Mouse (Mus musculus): ENCODE results near the gene Gnao1.

The Gnao1 gene

GRCm38 (mm10) chr8:93809686-93810027 is at the start of gene Gnao1:
Gene Gnao1 (plus strand): TSS chr8:93809966.
- no peak for DNase-seq (ENCODE audit: low spot score in 2 of 2)

GRCm38 (mm10) chr8:93777605-93778004 is 32.2 kb upstream of the Gnao1 start:
- DNase-seq (ENCODE audit: low spot score in 2 of 2) = no peak

- no peak for DNase-seq (ENCODE audit: low spot score in 2 of 2)
These were observed 540 bp upstream of the Gnao1 start for GRCm38 (mm10) chr8:93809226-93809625.

- DNase-seq (ENCODE audit: low spot score in 2 of 2) = peak; percentile 62 to 68
These were observed 477 bp downstream of the Gnao1 start for GRCm38 (mm10) chr8:93810028-93810858.

GRCm38 (mm10) chr8:93810859-93811602 is 1.3 kb downstream of the Gnao1 start:
- peak in 1 of 2 experiments; percentile 13 for DNase-seq (ENCODE audit: low spot score in 2 of 2)

GRCm38 (mm10) chr8:93811719-93812475 is 2.1 kb downstream of the Gnao1 start:
- DNase-seq (ENCODE audit: low spot score in 2 of 2) = no peak

- no peak for DNase-seq (ENCODE audit: low spot score in 2 of 2)
These were observed 3.0 kb downstream of the Gnao1 start for GRCm38 (mm10) chr8:93812566-93813404.

GRCm38 (mm10) chr8:93813405-93813761 is 3.6 kb downstream of the Gnao1 start:
- peak; percentile 63 to 76 for DNase-seq (ENCODE audit: low spot score in 2 of 2)

- no peak for DNase-seq (ENCODE audit: low spot score in 2 of 2)
These were observed 4.5 kb downstream of the Gnao1 start for GRCm38 (mm10) chr8:93814266-93814665.

- no peak for DNase-seq (ENCODE audit: low spot score in 2 of 2)
These were observed 6.5 kb downstream of the Gnao1 start for GRCm38 (mm10) chr8:93816226-93816625.

GRCm38 (mm10) chr8:93817366-93817765 is 7.6 kb downstream of the Gnao1 start:
- no peak for DNase-seq (ENCODE audit: low spot score in 2 of 2)

- DNase-seq (ENCODE audit: low spot score in 2 of 2) = no peak
These were observed 10.2 kb downstream of the Gnao1 start for GRCm38 (mm10) chr8:93819929-93820328.

GRCm38 (mm10) chr8:93821327-93821726 is 11.6 kb downstream of the Gnao1 start:
- DNase-seq (ENCODE audit: low spot score in 2 of 2) = no peak

GRCm38 (mm10) chr8:93825317-93825716 is 15.6 kb downstream of the Gnao1 start:
- DNase-seq (ENCODE audit: low spot score in 2 of 2) = no peak

- DNase-seq (ENCODE audit: low spot score in 2 of 2) = no peak
These were observed 20.9 kb downstream of the Gnao1 start for GRCm38 (mm10) chr8:93830626-93831025.

- DNase-seq (ENCODE audit: low spot score in 2 of 2) = no peak
These were observed 26.0 kb downstream of the Gnao1 start for GRCm38 (mm10) chr8:93835771-93836170.

GRCm38 (mm10) chr8:93839113-93839512 is 29.3 kb downstream of the Gnao1 start:
- no peak for DNase-seq (ENCODE audit: low spot score in 2 of 2)

GRCm38 (mm10) chr8:93840486-93840885 is 30.7 kb downstream of the Gnao1 start:
- DNase-seq (ENCODE audit: low spot score in 2 of 2) = no peak

- DNase-seq (ENCODE audit: low spot score in 2 of 2) = no peak
These were observed 31.4 kb downstream of the Gnao1 start for GRCm38 (mm10) chr8:93840956-93841752.

GRCm38 (mm10) chr8:93842574-93842973 is 32.8 kb downstream of the Gnao1 start:
- DNase-seq (ENCODE audit: low spot score in 2 of 2) = no peak
